Mouse (Mus musculus) embryo, embryonic 11.5 days (tissue): ENCODE measurements around the gene Tubgcp5.

ENCODE experiments used
- DNase-seq: peaks from one replicate; pipeline ENCODE4 v3.0.0-alpha.2; 2012; ENCODE audit warnings: low read depth, low spot score

Gene Tubgcp5

DNA sequence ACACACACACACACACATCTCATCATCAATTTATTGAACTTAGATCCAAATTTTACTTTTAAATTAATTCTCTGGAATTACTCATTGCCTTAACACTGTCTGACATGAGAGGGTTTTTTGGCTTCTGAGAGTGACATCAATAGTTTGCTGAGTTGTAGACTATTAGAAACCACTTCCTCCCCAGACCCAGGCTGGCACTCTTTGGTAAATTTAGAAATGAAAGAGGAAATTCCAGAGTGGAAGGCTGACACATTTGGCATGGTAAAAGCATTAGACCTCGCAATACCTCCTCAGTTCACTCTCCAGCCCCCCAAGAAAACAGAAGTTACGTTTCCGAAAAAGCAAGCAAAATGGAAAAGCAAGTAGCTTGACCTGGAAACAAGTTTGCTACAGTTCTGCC lies 58.8 kb downstream of the Tubgcp5 start:
- no peak for DNase-seq

DNA sequence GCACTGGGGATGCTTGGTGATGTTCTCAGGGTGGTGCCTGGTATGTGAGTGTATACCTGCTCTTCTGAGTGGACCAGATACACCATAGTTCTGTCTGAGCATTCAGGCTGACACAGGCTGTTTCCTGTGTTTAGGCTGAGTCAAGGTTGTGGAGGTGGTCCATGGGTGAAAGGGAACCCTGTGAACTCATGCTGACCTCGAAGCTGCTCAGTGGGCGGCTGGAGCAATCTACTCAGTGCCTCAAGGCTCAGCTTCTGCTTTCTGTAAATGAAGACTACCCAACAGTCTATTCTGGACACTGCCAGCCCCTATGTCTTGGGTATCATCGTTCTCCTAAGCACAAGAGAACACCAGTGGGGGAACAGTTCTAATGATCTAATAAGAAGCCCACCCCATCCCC lies 61.6 kb downstream of the Tubgcp5 start:
- no peak for DNase-seq

DNA sequence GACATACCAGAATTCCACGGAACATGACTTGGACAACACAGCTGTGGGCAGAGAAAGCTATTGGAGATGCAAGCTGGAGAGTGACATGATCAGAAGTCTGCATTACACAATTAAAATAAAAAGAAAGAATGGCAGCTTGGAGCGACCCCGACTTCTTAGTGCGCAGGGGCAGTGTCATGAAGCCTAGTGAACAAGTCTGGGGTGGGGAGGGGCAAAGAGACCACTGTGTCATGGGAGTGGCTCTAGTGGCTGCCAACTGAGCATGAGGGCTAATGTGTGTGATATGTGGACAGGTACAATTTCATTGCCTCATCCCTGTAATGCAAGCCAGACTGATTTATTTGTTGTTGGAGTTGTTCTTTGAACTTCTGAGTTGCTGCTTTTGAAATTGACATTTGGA lies 62.8 kb downstream of the Tubgcp5 start:
- DNase-seq = no peak

DNA sequence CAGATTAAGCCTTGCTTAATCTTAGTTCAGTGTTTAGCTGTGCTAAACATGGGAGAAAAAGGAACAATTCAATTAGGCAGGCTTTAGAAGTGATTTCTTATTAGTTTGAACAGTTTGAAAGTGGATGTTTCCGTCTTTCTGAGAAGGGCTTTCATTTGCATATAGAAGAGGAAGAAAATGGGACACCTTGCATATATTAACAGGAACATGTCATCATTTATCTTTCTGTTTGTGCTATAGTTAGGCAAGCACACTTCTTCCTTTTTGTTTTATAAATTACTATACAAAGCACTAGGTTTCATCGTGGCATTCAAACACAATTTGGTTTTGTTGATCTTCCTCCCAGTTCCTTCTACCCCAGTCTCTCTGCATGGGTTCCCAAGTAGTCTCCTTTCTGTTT lies 63.8 kb downstream of the Tubgcp5 start:
- DNase-seq = no peak

- DNase-seq = no peak
Measured at GRCm38 (mm10) chr7:55858836-55859517, 65.0 kb downstream of the Tubgcp5 start.

DNA sequence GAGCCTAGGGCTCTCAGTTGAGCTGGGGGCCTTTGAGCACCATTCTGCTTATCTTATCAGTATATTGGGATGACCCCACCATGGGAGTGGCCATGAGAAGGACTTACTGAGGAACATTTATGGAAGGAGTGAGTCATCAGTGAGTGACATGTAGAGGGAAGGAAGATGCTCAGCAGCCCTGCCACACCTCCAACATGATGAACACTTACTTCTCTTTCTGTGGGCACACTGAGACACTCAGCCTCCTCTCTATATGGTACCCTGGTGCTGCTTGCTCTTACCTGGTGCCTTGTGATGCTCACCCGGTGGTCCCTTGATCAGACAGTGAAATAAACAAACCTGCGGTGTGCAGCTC lies 65.5 kb downstream of the Tubgcp5 start:
- DNase-seq = no peak

- no peak for DNase-seq
Measured at GRCm38 (mm10) chr7:55859956-55860355, 66.0 kb downstream of the Tubgcp5 start.

DNA sequence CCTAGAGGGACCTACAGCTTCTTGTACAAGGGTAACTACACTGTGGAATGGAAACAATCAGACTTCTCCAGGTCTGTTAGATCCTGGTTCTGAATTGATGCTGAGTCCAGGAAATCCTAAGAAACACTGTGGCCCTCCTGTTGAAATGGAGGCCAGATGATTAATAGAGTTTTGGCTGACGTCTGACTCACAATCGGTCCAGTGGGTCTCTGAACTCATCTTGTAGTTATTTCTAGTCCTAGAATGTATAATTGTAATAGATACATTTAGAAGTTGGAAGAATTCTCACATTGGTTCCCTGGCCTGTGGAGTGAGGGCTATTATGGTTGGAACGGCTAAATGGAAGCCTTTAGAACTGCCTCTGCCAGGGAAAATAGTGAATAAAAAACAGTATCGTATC lies 67.2 kb downstream of the Tubgcp5 start:
- no peak for DNase-seq

GRCm38 (mm10) chr7:55865044-55865443 lies 71.1 kb downstream of the Tubgcp5 start:
- no peak for DNase-seq

GRCm38 (mm10) chr7:55865750-55866416 lies 71.9 kb downstream of the Tubgcp5 start:
- DNase-seq = no peak

- no peak for DNase-seq
Measured at GRCm38 (mm10) chr7:55868247-55868646, 74.3 kb downstream of the Tubgcp5 start.

GRCm38 (mm10) chr7:55869220-55869619 lies 75.3 kb downstream of the Tubgcp5 start:
- no peak for DNase-seq

- DNase-seq = no peak
Measured at GRCm38 (mm10) chr7:55870340-55871020, 76.5 kb downstream of the Tubgcp5 start.

DNA sequence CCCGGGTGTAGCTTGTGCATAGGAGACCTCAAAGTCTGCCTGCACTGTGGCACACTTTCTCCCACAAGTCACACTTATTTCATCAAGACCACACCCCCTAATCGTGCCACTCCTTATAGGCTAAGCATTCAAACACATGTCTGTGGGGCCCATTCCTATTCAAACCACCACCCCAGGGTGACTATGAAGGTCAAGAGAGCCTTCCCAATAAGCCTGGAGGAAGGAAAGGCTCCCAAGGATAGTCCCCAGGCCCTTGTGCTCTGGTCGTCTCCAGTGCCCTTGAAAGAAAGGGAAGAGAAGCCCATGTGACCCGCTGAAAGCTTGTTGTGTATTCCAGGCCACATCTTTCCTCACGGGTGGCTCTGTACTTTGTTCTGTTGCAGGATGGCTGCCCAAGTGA lies 77.5 kb downstream of the Tubgcp5 start:
- no peak for DNase-seq

DNA sequence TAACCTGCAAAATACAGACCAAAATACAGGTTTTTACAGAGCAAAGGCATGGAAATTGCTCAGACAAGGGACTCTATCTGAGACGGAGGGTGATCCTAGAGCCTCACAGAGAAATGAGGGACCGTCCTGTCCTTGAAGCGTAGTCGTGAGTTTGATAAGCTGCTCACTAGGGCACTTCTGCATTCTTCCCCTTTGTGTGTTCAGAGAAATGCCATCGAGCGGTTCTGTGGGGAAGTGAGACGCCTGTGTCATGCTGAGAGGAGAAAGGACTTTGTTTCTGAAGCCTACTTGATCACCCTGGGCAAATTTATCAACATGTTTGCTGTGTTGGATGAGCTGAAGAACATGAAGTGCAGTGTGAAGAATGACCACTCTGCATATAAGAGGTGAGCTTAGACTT lies 80.7 kb downstream of the Tubgcp5 start:
- DNase-seq = no peak

DNA sequence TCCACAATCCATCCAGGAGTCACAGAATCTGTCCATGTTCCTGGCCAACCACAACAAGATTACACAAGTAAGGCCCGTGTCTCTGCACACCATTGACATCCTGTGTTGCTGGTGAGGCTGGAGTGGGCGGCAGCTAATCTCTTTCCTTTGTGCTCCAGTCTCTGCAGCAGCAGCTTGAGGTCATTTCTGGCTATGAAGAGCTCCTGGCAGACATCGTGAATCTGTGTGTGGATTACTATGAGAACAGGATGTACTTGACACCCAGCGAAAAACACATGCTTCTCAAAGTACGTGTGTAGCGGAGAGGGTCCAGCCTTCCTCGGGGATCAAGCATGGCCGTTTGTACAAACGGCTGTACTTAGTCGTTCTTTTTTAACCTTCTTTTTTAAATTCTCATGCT lies 83.8 kb downstream of the Tubgcp5 start:
- DNase-seq = no peak

- no peak for DNase-seq
Measured at GRCm38 (mm10) chr7:55880882-55881281, 86.9 kb downstream of the Tubgcp5 start.
